Mouse (Mus musculus) hindbrain, postnatal 0 days (tissue): ENCODE data around the gene Scyl1. TPM values are rescaled to one million over a fixed set of nuclear protein-coding genes. Genes with fewer than 3 reads are reported as not detected.

Experiments used
- ATAC-seq: fragments of 200-750 bp; cut with Nextera tagmentation; 2 replicates; pipeline ENCODE4 v1.8.0; 2017; ENCODE audit warnings: mild to moderate bottlenecking, moderate TSS enrichment, moderate library complexity
- DNase-seq: peaks from one replicate; pipeline ENCODE4 v3.0.0-alpha.2; 2015; ENCODE audit warnings: low spot score
- H3K27ac ChIP-seq: fragments of 300-500 bp; sonication (generic); 2 replicates; pipeline ENCODE4 v1.5.1; 2014; ENCODE audit warnings: mild to moderate bottlenecking
- H3K27me3 ChIP-seq: fragments of 300-500 bp; sonication (generic); 2 replicates; pipeline ENCODE4 v1.6.1; 2014; ENCODE audit warnings: low read length, mixed read lengths; ENCODE audit not compliant: insufficient read depth
- H3K36me3 ChIP-seq: fragments of 300-500 bp; sonication (generic); 2 replicates; pipeline ENCODE4 v1.6.1; 2014; ENCODE audit warnings: low read length, mixed read lengths; ENCODE audit not compliant: insufficient read depth
- H3K4me1 ChIP-seq: fragments of 300-500 bp; sonication (generic); 2 replicates; pipeline ENCODE4 v1.6.1; 2014; ENCODE audit warnings: antibody characterized with exemption, low read length, mixed read lengths; ENCODE audit not compliant: insufficient read depth
- H3K4me2 ChIP-seq: fragments of 300-500 bp; sonication (generic); 2 replicates; pipeline ENCODE4 v1.6.1; 2014; ENCODE audit warnings: low read depth, mild to moderate bottlenecking, low read length, moderate library complexity, mixed read lengths
- H3K4me3 ChIP-seq: fragments of 300-500 bp; sonication (generic); 2 replicates; pipeline ENCODE4 v1.5.1; 2014; ENCODE audit warnings: low read length
- H3K9ac ChIP-seq: fragments of 300-500 bp; sonication (generic); replicated peaks from 2 replicates; pipeline ENCODE4 v1.6.1; 2014; ENCODE audit warnings: mild to moderate bottlenecking, low read length, moderate library complexity, mixed read lengths
- H3K9me3 ChIP-seq: fragments of 300-500 bp; sonication (generic); 2 replicates; pipeline ENCODE4 v1.6.1; 2016; ENCODE audit warnings: low read length, mixed read lengths
- CTCF ChIP-seq: IDR thresholded peaks from 2 replicates; pipeline ENCODE4 v1.5.1; 2016; ENCODE audit warnings: antibody characterized with exemption, control low read depth, low read depth
- WGBS: fragments of 180-500 bp; shearing (Covaris S2); extraction: QIAGEN DNeasy Blood & Tissue Kit; methylation state at CpG from one replicate; pipeline ENCODE4 v1.1.7; 2014; 5-methylcytosine and 5-hydroxymethylcytosine counted together
- polyA plus RNA-seq: library from polyadenylated mRNA; unstranded; fragments of >200 nt; fragmentation: Nextera tagmentation; extraction: Ambion mirVana; gene quantifications from 2 replicates; pipeline ENCODE4 v1.2.1, GENCODE M21; 2015
- total RNA-seq: library from RNA; depleted of rRNA; stranded (reverse); fragments of >200 nt; gene quantifications from 2 replicates; pipeline ENCODE4 v1.2.3, GENCODE M21; 2014; rRNA removed

The Scyl1 gene
- total RNA-seq (84.1 and 96.6 TPM in 2 replicates), polyA plus RNA-seq (73.3 and 76.2 TPM in 2 replicates)

DNA sequence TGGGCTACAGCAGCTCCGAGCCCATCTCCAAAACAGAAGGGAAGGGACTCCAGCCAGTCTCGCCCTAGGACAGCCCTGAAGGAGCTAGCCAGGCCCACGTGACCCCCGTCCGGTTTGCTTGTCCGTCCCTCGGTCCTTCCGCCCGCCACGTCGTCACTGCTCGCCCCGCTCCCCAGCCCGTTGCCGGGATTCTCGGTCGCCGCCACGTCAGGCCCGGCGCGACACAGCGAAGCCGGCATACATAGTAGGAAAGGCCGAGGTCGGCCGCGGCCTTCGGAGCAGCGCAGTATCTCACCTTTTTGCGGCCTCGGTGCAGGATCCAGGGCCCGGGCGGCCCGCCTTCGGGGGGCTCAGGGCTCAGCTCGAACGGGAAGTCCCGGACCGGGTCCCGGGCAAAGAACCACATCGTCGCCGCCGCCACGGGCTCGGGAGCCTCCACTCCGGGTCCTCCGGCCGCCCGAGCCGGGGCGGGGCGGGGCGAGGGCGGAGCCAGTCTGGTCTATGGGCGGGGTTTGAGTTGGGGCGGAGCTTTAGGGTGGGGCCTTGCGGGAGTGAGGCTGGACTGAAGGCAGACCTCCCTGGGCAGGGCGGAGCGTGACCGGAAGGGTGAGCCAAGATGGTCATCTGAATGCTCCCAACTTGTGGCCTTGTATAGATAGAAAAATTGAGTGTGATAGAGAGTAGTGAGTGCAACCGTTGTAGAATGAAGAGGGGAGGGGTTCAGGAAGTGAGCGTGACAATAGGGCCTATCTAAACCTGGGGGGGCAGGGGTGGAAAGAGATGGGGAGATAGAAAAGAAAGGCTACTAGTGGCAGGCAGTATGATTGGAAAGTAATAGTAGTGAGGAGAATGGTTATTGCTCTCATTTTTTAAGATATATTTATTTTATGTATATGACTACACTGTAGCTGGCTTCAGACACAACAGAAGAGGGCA lies at the start of gene Scyl1:
Gene Scyl1 (minus strand): TSS at position 495 of the 936 bp plus-strand sequence.
- Histone ChIP-seq H3K4me1 (peaks cover 10% of the 10 kb centered on the region), H3K4me2 (peak within 1 kb of the TSS; percentile 94), H3K9ac (peak within 1 kb of the TSS; percentile 85), H3K27ac (peak within 1 kb of the TSS; percentile 86), H3K9me3 (no peaks in the 10 kb centered on the region), H3K27me3 (no peaks in the 10 kb centered on the region), H3K4me3 (peak within 1 kb of the TSS; percentile 60), H3K36me3 (peaks cover 27% of the 10 kb centered on the region)
- DNase-seq (peak; percentile 92), ATAC-seq (peak; percentile 98)
- TF ChIP-seq CTCF: no peak
- WGBS: under 1% methylated on average over 64 of the region's 64 CpGs

GRCm38 (mm10) chr19:5819549-5819948 lies 48.3 kb upstream of the Scyl1 start:
- Histone ChIP-seq H3K9me3 (no peaks in the 10 kb centered on the region), H3K4me2 (no peak overlapping the region), H3K27me3 (no peaks in the 10 kb centered on the region), H3K36me3 (no peaks in the 10 kb centered on the region), H3K4me3 (no peak overlapping the region), H3K9ac (no peak overlapping the region), H3K4me1 (peaks cover 20% of the 10 kb centered on the region), H3K27ac (no peak overlapping the region)
- DNase-seq (peak; percentile 49), ATAC-seq (0 out of 2 replicates have a peak, but pooled peaks have one; percentile 25)
- TF ChIP-seq CTCF: peak; percentile 56
- WGBS: 49% methylated on average over 12 of the region's 12 CpGs

DNA sequence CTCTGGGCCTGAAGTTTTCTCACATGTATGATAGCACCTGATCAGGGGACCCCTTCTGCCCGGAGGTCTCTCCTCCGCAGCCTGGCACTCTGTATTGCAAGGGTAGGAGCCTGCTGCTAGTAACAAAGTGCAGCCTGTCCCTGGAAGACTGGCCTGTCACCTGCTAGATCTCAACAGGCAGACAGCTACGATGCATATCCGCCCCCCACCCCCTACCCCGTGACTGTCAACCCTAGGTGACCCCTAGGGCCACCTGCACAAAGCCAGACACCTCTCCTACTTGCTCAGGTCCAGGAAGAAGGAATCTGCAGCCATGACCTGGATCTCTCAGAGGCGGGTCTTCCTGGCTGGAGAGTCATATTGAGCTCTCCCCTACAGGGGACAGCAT lies 47.4 kb upstream of the Scyl1 start:
- peak overlapping the region; percentile 84; the same call in 1 of the 2 replicates for H3K27ac ChIP-seq
- no peaks in the 10 kb centered on the region for H3K27me3 ChIP-seq
- no peak overlapping the region for H3K4me2 ChIP-seq
- no peak for TF ChIP-seq CTCF
- H3K36me3 ChIP-seq: no peaks in the 10 kb centered on the region
- peaks cover 16% of the 10 kb centered on the region for H3K4me1 ChIP-seq
- no peak overlapping the region for H3K9ac ChIP-seq
- no peak overlapping the region for H3K4me3 ChIP-seq
- ATAC-seq: no peak
- no peak for DNase-seq
- WGBS: 76% methylated on average over 6 of the region's 6 CpGs
- H3K9me3 ChIP-seq: no peaks in the 10 kb centered on the region

DNA sequence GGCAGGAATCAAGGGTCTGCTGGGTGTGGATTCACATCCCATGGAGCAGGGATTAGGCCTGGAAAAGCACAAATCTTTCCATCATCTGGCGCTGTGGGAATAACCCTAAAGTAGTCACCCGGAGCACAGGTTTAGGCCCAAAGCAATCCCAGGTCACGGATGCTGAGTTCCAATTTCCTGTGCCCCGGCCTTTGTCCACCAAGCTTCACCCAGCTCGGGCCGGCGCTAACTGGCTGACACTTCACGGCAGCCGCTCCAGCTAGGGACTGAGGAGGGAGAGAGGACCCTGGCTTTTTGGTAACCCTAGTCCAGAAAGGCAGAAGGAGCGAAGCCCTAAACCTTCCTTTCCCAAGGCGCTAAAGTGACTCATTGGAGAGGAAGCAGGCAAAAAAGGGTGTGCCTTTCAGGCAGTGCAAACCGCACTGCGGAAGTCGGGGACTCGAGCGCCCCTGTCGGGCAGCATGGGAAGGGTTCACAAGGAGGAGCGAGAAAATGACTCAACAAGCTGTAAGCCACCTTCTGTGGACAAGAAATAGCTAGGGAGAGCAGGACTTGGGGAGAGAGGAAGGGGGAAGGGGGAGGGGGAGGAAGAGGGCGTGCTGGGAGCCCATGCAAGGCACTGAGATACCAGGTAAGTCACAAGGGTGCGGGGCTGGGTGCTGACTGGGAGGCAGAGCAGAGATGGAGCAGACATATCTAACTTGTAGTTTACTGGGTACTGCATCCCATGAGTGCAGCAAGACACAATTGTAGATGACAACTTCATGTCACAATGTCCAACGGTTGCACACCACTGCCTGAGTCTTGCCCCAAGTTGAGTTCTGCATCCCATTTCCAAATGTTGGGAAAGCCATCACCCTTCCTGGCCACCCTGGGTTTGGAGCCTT lies 46.7 kb upstream of the Scyl1 start:
- H3K4me1 ChIP-seq: peaks cover 12% of the 10 kb centered on the region
- no peaks in the 10 kb centered on the region for H3K9me3 ChIP-seq
- peak; percentile 84 for ATAC-seq
- H3K4me3 ChIP-seq: peak overlapping the region; percentile 16; the same call in 1 of the 2 replicates
- peak overlapping the region; percentile 54 for H3K4me2 ChIP-seq
- peak overlapping the region; percentile 84 for H3K27ac ChIP-seq
- 22% methylated on average over 21 of the region's 21 CpGs for WGBS
- TF ChIP-seq CTCF: peak; percentile 90
- H3K9ac ChIP-seq: peak overlapping the region; percentile 50
- DNase-seq: peak; percentile 93
- H3K36me3 ChIP-seq: no peaks in the 10 kb centered on the region
- H3K27me3 ChIP-seq: no peaks in the 10 kb centered on the region

DNA sequence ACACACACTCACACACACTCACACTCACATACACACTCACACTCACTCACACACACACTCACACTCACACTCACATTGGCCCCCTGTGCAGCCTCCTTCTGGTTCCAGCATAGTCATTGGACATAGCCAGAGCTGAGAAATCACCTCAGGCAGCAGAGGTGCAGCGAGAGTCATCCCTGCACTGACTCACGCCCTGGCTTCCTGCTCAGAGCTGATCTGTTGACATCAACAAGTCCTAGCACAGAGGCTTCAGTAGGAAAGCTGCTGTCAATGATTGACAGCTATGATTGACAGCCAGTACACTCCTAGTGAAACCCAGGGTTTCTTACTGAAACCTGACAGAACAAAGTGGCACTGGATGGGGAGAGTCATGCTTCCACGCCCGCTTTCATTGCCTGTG lies 44.7 kb upstream of the Scyl1 start:
- ATAC-seq: no peak
- H3K4me3 ChIP-seq: no peak overlapping the region

GRCm38 (mm10) chr19:5815010-5815409 lies 43.8 kb upstream of the Scyl1 start:
- no peak overlapping the region for H3K9ac ChIP-seq
- WGBS: 75% methylated on average over 7 of the region's 7 CpGs
- TF ChIP-seq CTCF: no peak
- H3K4me1 ChIP-seq: peaks cover 30% of the 10 kb centered on the region
- DNase-seq (no peak), ATAC-seq (no peak)
- no peaks in the 10 kb centered on the region for H3K9me3 ChIP-seq
- H3K27me3 ChIP-seq: no peaks in the 10 kb centered on the region
- no peaks in the 10 kb centered on the region for H3K36me3 ChIP-seq
- no peak overlapping the region for H3K4me2 ChIP-seq
- H3K4me3 ChIP-seq: no peak overlapping the region
- no peak overlapping the region for H3K27ac ChIP-seq

More for the DNA sequence above, 44.7 kb upstream of the Scyl1 start:
- WGBS: 74% methylated on average over 4 of the region's 4 CpGs
- Histone ChIP-seq H3K27ac (no peak overlapping the region), H3K9ac (no peak overlapping the region), H3K4me1 (peaks cover 21% of the 10 kb centered on the region), H3K27me3 (no peaks in the 10 kb centered on the region), H3K36me3 (no peaks in the 10 kb centered on the region), H3K9me3 (no peaks in the 10 kb centered on the region), H3K4me2 (no peak overlapping the region)
- DNase-seq: no peak
- TF ChIP-seq CTCF: no peak
